Mouse (Mus musculus): ENCODE data around the gene Gpr156. TPM values are rescaled to one million over a fixed set of nuclear protein-coding genes. Genes with fewer than 3 reads are reported as not detected.

The Gpr156 gene
- polyA plus RNA-seq, 1 experiment from 2014 or later: 0.66 TPM

DNA sequence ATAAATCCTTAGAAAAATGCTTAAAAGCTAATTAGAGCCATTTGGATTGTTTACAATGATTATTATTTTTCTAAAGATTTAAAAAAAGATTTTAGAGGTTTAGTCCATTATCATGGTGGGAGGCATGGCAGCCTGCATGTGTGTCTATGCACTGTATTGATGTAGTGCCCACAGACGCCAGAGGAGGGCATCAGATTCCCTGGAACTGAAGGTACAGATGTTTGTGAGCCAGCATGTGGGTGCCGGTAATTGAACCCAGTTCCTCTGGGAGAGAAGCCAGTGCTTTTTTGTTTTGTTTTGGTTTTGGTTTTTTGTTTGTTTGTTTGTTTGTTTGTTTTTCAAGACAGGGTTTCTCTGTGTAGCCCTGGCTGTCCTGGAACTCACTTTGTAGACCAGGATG, 13.3 kb downstream of the Gpr156 start:
- Histone ChIP-seq H3K27ac (ENCODE audit: low read depth, low read length) (no peak overlapping the region), H3K4me3 (ENCODE audit: low read depth, low read length) (no peak overlapping the region), H3K27me3 (ENCODE audit: control insufficient read depth, insufficient read depth, low read length) (no peaks in the 10 kb centered on the region), H3K9me3 (replicated peaks; ENCODE audit: control insufficient read depth, low read length) (no peaks in the 10 kb centered on the region; the same call in 1 of the 2 replicates), H3K4me1 (ENCODE audit: control insufficient read depth, insufficient read depth, low read length) (0 out of 2 replicates have a peak, but pooled peaks cover 3% of the 10 kb centered on the region), H3K36me3 (ENCODE audit: control insufficient read depth, insufficient read depth, low read length) (no peaks in the 10 kb centered on the region), H3K9ac (ENCODE audit: low read depth, low read length) (no peak overlapping the region), H3K4me2 (no peak overlapping the region)
- WGBS (ENCODE audit: insufficient replicate concordance): 92% methylated on average over 2 of the region's 2 CpGs
- ATAC-seq (replicated peaks; ENCODE audit: insufficient number of reproducible peaks, low FRiP score, low TSS enrichment): no peak

DNA sequence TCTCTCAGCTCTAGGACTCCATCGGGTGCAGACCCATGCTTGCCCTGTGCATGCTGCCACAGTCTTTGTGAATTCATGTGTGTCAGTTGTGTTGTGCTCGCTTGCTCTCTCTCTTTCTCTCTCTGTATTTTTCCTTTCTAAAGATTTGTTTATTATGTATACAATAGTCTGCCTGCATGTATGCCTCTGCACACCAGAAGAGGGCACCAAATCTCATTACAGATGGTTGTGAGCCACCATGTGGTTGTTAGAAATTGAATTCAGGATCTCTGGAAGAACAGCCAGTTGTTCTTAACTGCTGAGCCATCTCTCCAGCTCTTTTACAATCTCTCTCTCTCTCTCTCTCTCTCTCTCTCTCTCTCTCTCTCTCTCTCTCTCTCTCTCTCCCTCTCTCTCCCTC, 18.6 kb downstream of the Gpr156 start:
- Histone ChIP-seq H3K4me2 (no peak overlapping the region), H3K4me3 (ENCODE audit: low read depth, low read length) (no peak overlapping the region), H3K9ac (ENCODE audit: low read depth, low read length) (no peak overlapping the region), H3K36me3 (ENCODE audit: control insufficient read depth, insufficient read depth, low read length) (no peaks in the 10 kb centered on the region), H3K4me1 (ENCODE audit: control insufficient read depth, insufficient read depth, low read length) (no peaks in the 10 kb centered on the region), H3K27ac (ENCODE audit: low read depth, low read length) (no peak overlapping the region), H3K27me3 (ENCODE audit: control insufficient read depth, insufficient read depth, low read length) (no peaks in the 10 kb centered on the region), H3K9me3 (replicated peaks; ENCODE audit: control insufficient read depth, low read length) (no peaks in the 10 kb centered on the region; the same call in 1 of the 2 replicates)
- no peak for ATAC-seq (replicated peaks; ENCODE audit: insufficient number of reproducible peaks, low FRiP score, low TSS enrichment)
- WGBS (ENCODE audit: insufficient replicate concordance): 73% methylated on average over 2 of the region's 2 CpGs

DNA sequence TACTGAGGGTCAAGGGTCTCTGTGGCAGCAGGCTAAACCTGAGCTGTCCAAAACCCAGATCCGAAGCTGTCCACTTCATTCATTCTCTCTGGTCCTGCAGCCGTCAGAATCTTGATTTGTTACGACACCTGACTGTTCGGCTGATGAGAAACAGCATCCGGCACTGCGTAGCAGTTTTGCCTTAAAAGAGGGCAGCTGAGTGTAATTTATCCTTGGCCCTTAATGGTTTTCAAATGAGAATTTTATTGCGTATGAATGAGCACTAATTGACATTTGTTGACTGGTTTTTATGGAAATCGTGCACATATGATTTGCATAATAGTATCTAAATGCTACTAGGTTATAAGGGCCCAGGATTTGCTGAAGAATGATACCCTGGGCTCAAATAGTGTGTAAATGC, 21.0 kb downstream of the Gpr156 start:
- ATAC-seq (replicated peaks; ENCODE audit: insufficient number of reproducible peaks, low FRiP score, low TSS enrichment): no peak
- Histone ChIP-seq H3K36me3 (ENCODE audit: control insufficient read depth, insufficient read depth, low read length) (no peaks in the 10 kb centered on the region), H3K27ac (ENCODE audit: low read depth, low read length) (no peak overlapping the region), H3K9me3 (replicated peaks; ENCODE audit: control insufficient read depth, low read length) (no peaks in the 10 kb centered on the region), H3K4me1 (ENCODE audit: control insufficient read depth, insufficient read depth, low read length) (no peaks in the 10 kb centered on the region), H3K27me3 (ENCODE audit: control insufficient read depth, insufficient read depth, low read length) (no peaks in the 10 kb centered on the region), H3K4me2 (no peak overlapping the region), H3K4me3 (ENCODE audit: low read depth, low read length) (no peak overlapping the region), H3K9ac (ENCODE audit: low read depth, low read length) (no peak overlapping the region)
- WGBS (ENCODE audit: insufficient replicate concordance): 77% methylated on average over 8 of the region's 8 CpGs

DNA sequence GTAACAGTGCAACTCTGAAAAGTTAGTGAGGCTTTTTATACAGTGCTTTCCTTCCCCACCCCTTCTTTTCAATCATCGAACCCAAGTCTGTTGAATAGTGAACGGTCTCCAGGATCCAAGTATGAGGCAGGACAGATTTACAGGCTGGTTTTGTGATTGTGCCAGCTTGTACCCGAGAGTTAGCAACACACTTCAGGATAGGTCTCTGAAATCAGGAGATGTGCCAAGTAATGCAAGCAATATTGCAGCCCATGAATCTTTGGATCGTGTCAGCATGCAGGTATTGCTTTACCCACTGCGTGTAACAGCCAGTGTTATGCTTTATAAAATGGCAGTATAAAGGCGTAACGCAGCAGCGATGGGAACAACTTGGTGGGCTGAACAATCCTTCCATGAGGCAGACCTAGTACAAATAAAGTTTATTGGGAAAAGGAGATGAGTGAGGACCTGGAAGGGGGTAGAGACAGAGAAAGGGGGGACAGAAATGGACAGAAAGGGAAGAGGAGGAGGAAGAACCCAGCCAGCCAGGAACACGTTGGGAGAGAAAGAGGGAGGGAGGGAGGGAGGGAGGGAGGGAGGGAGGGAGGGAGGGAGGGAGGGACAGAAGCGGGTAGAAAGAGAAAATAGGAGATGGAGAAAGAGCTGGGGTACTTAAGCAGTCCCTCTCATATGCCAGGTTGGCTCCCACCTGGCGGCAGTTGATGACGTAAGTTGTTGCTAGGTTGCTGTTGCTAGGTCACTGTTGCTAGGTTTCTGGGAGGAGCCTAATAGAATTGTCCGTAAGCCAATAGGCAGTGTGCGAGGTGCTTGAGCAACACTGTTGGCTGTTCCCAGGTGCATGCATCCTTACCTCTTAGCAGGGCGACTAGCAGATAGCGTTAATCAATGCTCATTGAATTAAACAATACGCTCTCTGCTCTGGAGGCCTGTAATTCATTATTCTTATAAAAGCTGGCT, 22.1 kb downstream of the Gpr156 start:
- H3K27ac ChIP-seq (ENCODE audit: low read depth, low read length): no peak overlapping the region
- no peaks in the 10 kb centered on the region for H3K27me3 ChIP-seq (ENCODE audit: control insufficient read depth, insufficient read depth, low read length)
- WGBS (ENCODE audit: insufficient replicate concordance): 56% methylated on average over 16 of the region's 17 CpGs
- no peak overlapping the region for H3K4me3 ChIP-seq (ENCODE audit: low read depth, low read length)
- H3K4me1 ChIP-seq (ENCODE audit: control insufficient read depth, insufficient read depth, low read length): no peaks in the 10 kb centered on the region
- no peak overlapping the region for H3K9ac ChIP-seq (ENCODE audit: low read depth, low read length)
- H3K36me3 ChIP-seq (ENCODE audit: control insufficient read depth, insufficient read depth, low read length): no peaks in the 10 kb centered on the region
- H3K4me2 ChIP-seq: no peak overlapping the region
- no peaks in the 10 kb centered on the region for H3K9me3 ChIP-seq (replicated peaks; ENCODE audit: control insufficient read depth, low read length)
- ATAC-seq (replicated peaks; ENCODE audit: insufficient number of reproducible peaks, low FRiP score, low TSS enrichment): no peak

DNA sequence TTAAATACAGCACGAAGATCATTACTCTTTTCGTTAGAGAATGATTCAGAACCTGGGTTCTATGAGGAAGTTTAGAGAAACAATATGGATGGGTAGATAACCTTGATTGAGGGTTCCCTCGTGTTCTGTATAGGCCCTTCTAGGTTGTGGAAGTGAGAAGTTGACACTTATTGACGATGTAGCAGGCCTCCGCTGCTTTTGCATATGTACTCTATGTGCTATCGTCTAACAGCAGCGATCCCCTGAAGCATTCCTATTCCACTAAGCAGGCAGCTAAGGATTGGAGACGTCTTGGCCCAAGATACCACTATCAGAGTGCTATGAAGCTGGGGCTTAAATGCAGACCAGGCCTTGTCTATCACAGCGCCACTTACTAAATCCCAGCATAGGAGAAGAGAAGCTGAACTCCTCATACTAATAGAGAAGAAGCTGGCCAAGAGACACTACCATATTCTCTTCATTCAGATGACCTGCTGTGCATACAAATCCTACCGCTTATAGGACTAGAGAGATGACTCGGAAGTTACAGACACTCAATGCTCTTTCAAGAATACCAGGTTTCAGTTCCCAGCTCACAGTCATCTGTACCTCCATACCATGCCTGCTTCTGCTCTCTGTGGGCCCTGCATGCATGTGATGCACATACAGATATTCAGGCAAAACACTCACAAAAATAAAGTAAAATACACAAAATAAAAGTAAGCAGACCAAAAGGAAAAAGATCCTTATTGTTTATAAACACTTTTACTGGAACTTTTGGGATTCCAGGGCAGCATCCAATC, 23.0 kb downstream of the Gpr156 start:
- H3K36me3 ChIP-seq (ENCODE audit: control insufficient read depth, insufficient read depth, low read length): no peaks in the 10 kb centered on the region
- no peak overlapping the region for H3K4me3 ChIP-seq (ENCODE audit: low read depth, low read length)
- H3K9me3 ChIP-seq (replicated peaks; ENCODE audit: control insufficient read depth, low read length): no peaks in the 10 kb centered on the region
- no peak overlapping the region for H3K9ac ChIP-seq (ENCODE audit: low read depth, low read length)
- no peak overlapping the region for H3K27ac ChIP-seq (ENCODE audit: low read depth, low read length)
- no peak overlapping the region for H3K4me2 ChIP-seq
- no peaks in the 10 kb centered on the region for H3K27me3 ChIP-seq (ENCODE audit: control insufficient read depth, insufficient read depth, low read length)
- H3K4me1 ChIP-seq (ENCODE audit: control insufficient read depth, insufficient read depth, low read length): no peaks in the 10 kb centered on the region
- WGBS (ENCODE audit: insufficient replicate concordance): 66% methylated on average over 11 of the region's 11 CpGs
- no peak for ATAC-seq (replicated peaks; ENCODE audit: insufficient number of reproducible peaks, low FRiP score, low TSS enrichment)

DNA sequence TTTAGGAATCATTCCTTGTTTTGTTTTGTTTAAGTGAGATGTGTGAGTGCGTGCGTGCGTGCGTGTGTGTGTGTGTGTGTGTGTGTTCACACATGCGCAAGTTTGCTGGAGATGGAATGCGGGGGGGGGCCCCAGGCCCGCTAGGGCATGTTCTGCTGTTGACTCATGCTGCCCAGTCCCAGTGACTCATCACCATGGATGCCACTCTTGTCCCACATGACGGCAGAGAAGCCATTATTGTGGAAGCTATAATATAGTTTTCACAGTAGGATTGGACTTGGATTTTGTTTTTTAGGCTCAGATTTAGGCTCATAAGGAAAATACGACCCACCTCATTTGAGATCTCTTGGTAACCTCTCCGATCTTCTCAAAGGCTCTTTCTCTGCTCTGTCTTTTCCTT, 24.0 kb downstream of the Gpr156 start:
- 78% methylated on average over 10 of the region's 10 CpGs for WGBS (ENCODE audit: insufficient replicate concordance)

DNA sequence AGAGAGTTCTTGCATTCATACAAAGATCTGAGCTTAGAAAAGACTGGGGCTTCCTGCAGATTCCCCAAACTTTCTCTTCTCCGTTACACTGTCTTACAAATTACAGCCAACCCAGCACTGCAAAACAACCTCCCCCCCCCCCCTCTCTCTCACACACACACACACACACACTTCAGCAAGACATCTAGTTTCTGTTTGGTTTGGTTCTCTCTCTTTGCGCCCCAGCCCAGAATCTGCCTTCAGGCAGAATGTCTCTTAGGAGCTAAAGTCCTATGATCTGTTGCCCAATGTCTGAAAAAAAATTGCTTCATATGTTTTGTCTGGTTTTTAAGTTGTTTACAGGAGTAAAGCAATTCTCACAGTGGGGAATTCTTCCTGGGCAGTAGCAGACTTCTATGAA, 27.4 kb downstream of the Gpr156 start:
- H3K27ac ChIP-seq (ENCODE audit: low read depth, low read length): no peak overlapping the region
- no peak overlapping the region for H3K4me2 ChIP-seq
- 57% methylated on average over 2 of the region's 2 CpGs for WGBS (ENCODE audit: insufficient replicate concordance)
- H3K4me1 ChIP-seq (ENCODE audit: control insufficient read depth, insufficient read depth, low read length): no peaks in the 10 kb centered on the region
- no peak overlapping the region for H3K4me3 ChIP-seq (ENCODE audit: low read depth, low read length)
- H3K9me3 ChIP-seq (replicated peaks; ENCODE audit: control insufficient read depth, low read length): no peaks in the 10 kb centered on the region
- H3K27me3 ChIP-seq (ENCODE audit: control insufficient read depth, insufficient read depth, low read length): no peaks in the 10 kb centered on the region
- ATAC-seq (replicated peaks; ENCODE audit: insufficient number of reproducible peaks, low FRiP score, low TSS enrichment): no peak
- H3K9ac ChIP-seq (ENCODE audit: low read depth, low read length): no peak overlapping the region
- H3K36me3 ChIP-seq (ENCODE audit: control insufficient read depth, insufficient read depth, low read length): no peaks in the 10 kb centered on the region

More for the DNA sequence above, 24.0 kb downstream of the Gpr156 start:
- no peak overlapping the region for H3K27ac ChIP-seq (ENCODE audit: low read depth, low read length)
- H3K4me1 ChIP-seq (ENCODE audit: control insufficient read depth, insufficient read depth, low read length): no peaks in the 10 kb centered on the region
- H3K27me3 ChIP-seq (ENCODE audit: control insufficient read depth, insufficient read depth, low read length): no peaks in the 10 kb centered on the region
- no peaks in the 10 kb centered on the region for H3K9me3 ChIP-seq (replicated peaks; ENCODE audit: control insufficient read depth, low read length)
- ATAC-seq (replicated peaks; ENCODE audit: insufficient number of reproducible peaks, low FRiP score, low TSS enrichment): no peak
- H3K4me3 ChIP-seq (ENCODE audit: low read depth, low read length): no peak overlapping the region
- no peak overlapping the region for H3K9ac ChIP-seq (ENCODE audit: low read depth, low read length)
- H3K36me3 ChIP-seq (ENCODE audit: control insufficient read depth, insufficient read depth, low read length): no peaks in the 10 kb centered on the region
- H3K4me2 ChIP-seq: no peak overlapping the region

DNA sequence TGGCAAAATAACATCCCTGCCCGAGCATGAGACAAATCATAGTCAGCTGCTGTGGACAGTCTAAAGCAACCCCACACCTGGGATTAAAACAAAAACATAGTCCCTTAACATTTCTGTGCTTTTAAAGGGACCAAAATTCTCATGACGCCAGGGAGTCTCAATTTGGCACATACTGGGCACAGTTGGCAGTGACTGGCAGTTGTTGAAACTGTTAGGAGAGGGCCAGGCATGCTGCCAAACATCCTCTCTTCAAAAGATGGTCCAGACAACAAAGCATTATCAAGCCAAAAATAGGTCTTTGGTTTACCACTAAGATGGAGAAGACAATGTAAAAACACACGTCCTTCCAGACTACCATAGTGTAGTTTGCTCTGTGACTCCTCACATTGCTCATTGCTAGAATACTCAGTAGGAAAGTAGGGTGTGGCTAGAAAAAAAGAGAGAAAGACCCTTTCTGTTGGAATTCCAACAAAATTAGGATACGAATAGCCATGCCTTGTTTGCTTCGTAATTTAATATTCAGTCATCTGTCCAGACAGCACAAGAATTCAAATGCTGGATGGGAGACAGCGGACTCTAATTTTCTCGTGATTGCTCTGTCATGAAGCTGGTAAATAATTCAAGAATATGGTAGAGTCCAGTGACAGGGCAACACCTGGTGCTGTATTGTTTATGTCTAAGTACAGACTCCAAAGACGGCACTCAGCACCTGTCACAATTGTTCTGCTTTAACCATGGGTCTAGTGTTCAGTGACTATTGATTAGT, 28.9 kb downstream of the Gpr156 start:
- Histone ChIP-seq H3K4me2 (no peak overlapping the region), H3K9ac (ENCODE audit: low read depth, low read length) (no peak overlapping the region), H3K4me1 (ENCODE audit: control insufficient read depth, insufficient read depth, low read length) (no peaks in the 10 kb centered on the region), H3K9me3 (replicated peaks; ENCODE audit: control insufficient read depth, low read length) (no peaks in the 10 kb centered on the region), H3K4me3 (ENCODE audit: low read depth, low read length) (no peak overlapping the region), H3K36me3 (ENCODE audit: control insufficient read depth, insufficient read depth, low read length) (no peaks in the 10 kb centered on the region), H3K27ac (ENCODE audit: low read depth, low read length) (no peak overlapping the region), H3K27me3 (ENCODE audit: control insufficient read depth, insufficient read depth, low read length) (no peaks in the 10 kb centered on the region)
- WGBS (ENCODE audit: insufficient replicate concordance): 77% methylated on average over 8 of the region's 8 CpGs
- ATAC-seq (replicated peaks; ENCODE audit: insufficient number of reproducible peaks, low FRiP score, low TSS enrichment): no peak

All from heart, embryonic 11.5 days (tissue).